Mouse (Mus musculus) stomach, postnatal 0 days (tissue): ENCODE measurements around the gene Srrt.

ENCODE experiments used
- CTCF ChIP-seq: IDR thresholded peaks from 2 replicates; pipeline ENCODE4 v1.5.1; 2016; ENCODE audit warnings: antibody characterized with exemption, low read depth, mild to moderate bottlenecking, moderate library complexity
- EP300 ChIP-seq: optimal IDR thresholded peaks from 2 replicates; pipeline ENCODE3; 2016; ENCODE audit warnings: antibody characterized with exemption

DNA sequence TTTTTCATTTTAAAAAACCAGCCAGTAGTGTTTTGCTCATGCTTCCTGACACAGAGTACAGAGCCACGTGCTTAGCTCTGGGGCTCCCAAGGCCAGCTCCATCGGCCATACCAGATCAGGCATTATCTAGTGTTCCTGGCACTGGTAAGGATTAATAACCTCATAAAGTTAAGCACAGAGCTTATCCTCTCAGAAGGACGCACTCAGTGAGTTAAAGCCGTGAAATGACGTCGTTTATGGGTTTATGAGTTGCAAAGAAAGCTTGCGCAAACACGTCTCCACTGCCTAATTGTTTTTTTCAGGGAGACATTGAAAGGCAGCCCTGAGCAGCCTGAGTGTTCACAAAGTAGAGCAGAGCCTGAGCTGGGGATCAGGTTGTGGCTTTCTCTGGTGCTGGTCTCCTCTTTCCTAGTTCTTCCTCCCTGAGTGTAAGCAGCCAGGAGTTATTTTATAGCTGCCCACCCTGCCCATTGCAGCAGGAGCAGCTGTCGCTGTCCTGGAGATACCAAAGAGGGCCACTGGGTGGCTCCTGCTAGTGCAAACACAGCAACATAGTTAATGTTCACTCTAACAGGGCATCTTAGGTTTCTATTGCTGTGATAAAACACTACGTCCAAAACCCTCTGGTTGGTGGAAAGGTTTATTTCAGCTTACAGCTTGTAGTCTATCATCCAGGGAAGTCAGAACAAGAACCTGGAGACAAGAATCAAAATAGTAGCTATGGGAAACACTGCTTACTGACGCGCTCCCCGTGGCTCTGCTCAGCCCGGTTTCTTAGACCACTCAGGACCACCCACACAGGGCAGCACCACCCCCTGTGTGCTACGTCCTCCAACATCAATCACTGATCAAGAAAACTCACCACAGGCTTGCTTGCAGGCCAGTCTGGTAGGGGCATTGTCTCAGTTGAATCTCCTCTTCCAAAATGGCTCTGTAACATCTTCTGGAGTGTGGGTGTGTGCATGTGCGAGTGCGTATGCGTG, 29.8 kb downstream of the Srrt start:
- TF ChIP-seq CTCF (peak; percentile 71), EP300 (no peak)
